Mouse (Mus musculus): ENCODE data around the gene Polr2e.

Gene Polr2e

DNA sequence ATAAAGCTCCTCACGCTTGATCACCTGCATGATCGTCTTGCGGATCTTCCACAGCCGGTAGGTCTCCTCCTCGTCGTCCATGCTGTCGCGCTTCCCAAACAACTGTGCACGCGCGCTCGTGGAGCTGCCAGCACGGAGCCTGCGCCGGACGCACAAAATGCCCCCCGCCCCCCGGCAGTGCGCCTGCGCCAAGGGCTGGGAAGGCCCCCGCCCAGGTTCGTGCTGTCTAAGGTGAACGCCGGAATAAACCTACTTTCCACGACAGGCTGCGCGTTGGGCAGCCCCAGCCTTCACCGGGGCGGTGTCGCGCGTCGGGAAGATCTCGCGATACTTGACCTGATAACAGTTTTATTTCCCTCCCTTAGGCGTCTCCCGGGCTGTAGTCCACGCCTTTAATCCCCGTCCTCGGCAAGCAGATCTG is at the start of gene Polr2e:
TSS of gene Polr2e (minus strand) at position 237 of the 421 bp plus-strand sequence.
- peak; percentile 97 for DNase-seq (ENCODE audit: low spot score)

DNA sequence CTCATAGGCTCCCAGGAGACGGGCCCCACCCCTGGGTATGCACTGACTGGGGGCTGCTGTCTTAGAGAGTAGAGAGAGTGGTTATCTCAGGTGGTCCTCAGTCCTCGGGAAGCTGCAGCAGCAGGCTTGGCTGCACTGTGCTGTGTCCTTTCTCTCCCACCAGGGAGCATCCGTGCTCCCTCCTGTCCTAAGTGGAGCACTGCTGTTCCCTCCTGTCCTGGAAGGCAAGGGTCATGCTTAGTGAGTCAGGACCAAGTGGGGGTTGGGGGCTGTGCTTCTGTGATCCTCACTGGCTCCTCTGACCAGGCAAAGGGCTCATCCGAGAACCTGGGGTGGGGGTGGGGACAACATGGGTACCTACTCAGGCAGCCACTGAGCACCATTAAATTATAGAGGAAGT is 49.6 kb upstream of the Polr2e start:
- no peak for DNase-seq (ENCODE audit: low spot score)

DNA sequence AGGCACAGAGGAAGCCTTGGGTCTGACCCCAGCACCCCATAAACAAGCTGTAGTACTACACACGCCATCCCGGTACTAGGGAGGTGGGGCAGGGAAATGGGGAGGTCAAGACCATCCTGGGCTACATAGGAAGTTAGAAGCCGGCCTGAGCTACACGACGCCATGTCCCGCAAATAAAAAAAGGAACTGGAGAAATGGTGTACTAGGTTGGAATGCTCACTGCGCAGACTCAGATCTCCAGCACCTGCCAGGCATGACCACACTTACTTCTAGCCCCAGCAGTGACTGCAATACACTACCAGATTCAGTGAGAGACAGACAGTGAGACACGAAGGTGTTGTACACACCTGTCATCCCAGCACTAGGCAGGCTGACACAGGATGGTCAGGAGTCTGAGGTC is 47.9 kb upstream of the Polr2e start:
- no peak for DNase-seq (ENCODE audit: low spot score)

DNA sequence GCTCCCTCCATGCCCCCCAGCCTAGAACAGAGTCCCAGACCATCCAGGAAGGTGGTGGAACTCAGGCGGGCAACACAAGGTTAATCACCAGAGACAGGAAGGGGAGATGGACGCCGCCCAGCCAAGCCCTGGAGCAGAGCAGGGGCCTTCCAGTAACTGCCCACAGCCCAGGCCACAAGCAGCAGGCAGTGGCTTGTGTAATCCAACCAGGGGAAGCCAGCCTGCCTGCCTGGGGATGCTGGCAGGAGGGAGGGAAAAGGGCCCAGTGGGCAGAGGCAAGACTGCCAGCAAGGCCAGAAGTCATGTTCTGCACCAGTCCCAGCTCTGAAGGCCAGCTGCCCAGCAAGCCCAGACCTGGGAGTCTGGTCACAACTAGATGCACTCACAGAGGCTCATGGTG is 47.3 kb upstream of the Polr2e start:
- no peak for DNase-seq (ENCODE audit: low spot score)

DNA sequence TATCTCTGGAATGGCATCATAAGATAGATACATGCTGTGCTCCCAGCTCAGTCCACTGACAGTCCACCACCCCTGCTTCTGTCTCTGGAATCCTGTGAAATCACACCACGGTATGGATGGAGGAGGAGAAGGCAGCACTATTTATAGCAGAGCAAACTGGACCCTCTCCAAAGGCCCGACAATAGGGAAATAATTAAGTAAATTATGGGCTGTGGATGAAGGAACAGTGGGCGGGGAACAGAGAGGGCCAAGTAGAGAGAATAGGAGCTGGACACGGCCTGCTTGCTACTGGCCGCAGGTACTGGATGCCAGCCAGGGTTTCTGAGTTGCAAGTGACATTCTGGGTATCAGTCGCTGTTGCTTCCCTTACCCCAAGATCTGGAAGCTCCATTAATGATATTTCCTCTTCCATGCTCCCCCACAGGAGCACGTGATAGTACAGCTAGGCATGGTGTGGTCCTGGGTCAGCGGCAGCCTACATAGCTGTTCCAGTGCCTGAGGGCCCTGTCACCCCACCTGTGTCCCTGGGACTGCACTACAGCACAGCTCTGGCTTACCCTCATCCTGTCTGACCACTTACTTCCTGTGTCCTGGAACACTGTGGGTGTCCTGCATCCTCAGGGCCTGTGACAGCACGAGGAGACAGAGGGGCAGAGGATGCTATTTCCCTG is 45.4 kb upstream of the Polr2e start:
- peak; percentile 33 for DNase-seq (ENCODE audit: low spot score)

DNA sequence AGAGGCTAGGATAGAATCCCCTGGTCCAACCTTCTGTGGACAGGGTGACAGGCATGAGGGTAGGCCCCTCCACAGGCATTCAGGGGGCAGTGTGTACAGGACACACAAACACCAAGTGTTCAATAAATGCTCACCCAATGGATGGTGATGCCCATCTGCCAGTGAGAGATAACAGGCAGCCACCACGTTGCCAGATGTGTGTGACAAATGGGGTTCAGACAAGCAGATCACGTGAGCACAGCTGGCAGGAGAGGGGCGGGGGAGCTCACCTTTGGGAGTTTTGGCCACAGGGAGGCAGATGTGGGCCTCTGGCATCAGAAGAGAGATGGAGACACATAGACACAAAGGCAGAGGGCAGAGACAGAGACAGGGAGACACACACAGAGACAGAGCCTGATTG is 41.5 kb upstream of the Polr2e start:
- DNase-seq (ENCODE audit: low spot score), result no peak

DNA sequence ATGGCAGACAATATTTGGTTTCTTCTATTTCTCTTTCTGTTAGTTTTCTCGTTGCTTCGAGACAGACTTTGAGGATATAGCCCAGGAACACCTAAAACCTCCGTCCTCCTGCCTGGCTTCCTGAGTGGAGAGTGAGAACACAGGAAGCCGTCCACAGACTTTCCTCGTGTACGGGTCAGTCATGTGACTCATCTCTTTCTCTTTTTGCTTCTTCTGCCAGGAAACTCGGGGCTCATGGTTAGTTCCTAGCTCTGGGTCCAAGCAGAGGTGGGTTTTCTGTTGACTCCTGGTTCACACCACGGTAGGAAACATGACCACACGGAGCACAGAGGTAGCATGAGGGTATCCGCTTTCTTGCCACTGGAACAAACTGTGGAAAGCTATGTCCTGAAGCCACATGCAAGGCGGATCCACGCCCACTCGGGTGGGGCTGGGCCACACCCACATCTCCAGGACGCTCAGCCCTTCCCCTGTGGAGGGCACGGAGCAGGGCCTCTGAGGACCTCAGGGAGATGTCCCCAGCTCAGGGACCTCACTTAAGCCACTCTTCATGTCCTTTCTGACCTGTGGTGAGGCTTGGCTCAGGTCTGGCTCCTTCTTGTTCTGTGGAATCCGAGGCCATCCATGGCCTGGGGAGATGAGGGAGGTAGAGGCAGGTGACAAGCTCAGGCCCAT is 40.9 kb upstream of the Polr2e start:
- no peak for DNase-seq (ENCODE audit: low spot score)

DNA sequence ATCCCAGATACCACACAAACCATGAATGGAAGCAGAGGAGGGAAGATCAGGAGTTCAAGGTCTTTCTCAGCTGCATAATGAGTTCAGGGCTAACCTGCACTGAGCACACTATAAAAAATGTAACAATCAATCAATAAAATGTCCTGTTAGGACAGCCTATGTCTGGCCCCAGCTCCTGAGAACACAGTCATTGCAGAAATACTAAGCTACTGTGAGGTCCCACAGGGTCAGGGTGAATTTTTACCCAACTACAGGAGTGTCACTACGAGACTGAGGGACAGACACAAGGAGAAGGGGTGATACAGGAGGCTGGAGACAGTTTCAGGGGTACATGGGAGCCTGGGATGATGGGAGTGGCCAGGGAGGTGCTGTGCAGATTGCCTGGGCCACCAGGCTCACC is 38.8 kb upstream of the Polr2e start:
- DNase-seq (ENCODE audit: low spot score), result no peak

DNA sequence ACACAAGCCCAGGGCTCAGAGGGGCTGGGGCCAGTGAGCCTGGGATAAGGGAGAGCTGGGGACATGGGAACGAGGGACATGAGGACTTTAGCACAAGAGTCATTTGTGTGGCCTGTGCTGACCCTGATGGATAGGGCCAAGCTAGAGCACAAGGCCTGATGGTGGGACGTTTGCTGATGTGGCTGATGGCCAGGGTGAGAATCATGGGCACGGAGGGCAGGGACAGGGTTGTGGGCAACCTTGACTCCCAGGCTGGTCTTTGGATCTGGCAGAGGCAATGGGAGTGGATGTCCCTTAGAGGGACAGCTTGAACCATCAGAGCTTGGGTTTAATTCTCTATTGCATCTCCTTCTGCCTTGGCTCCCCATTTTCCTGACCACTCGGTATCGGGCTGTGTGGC is 37.7 kb upstream of the Polr2e start:
- DNase-seq (ENCODE audit: low spot score), result no peak

DNA sequence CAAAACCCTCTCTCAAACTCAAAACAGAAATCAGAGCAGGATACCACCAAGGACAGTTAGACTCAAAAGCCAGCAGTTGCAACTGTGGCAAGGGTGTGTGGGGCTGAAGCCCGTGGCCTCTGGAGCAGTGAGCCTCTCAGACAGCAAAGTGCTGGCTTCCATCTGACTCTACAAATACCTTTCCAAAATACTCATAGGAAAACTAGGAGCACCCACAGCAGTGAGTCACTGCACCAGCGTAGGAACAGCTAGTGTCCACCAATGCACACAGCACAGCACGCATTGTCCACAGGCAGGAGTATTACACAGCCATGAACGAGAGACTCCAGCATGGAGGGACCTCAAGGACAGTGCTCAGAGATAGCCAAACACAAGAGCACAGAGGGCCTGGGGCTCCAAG is 36.8 kb upstream of the Polr2e start:
- DNase-seq (ENCODE audit: low spot score), result no peak

DNA sequence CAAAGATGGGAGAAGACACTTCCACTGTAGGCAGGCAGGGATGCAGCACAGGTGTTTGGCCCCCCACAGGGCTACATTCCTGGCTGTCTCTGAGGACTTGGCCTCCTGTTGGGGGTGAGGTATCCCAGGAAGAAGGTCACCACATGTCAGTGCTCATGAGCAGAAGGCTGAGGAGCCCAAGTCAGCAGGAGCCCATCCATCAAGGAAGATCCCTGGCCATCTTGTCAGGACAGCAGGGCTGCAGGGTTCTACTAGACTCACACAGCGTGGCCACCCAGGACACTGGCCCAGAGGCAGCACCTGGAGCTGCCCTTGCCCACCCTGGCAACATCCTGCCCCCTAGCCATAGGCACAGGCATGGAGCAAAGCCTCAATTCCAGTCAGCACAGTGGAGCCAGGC is 36.3 kb upstream of the Polr2e start:
- no peak for DNase-seq (ENCODE audit: low spot score)

DNA sequence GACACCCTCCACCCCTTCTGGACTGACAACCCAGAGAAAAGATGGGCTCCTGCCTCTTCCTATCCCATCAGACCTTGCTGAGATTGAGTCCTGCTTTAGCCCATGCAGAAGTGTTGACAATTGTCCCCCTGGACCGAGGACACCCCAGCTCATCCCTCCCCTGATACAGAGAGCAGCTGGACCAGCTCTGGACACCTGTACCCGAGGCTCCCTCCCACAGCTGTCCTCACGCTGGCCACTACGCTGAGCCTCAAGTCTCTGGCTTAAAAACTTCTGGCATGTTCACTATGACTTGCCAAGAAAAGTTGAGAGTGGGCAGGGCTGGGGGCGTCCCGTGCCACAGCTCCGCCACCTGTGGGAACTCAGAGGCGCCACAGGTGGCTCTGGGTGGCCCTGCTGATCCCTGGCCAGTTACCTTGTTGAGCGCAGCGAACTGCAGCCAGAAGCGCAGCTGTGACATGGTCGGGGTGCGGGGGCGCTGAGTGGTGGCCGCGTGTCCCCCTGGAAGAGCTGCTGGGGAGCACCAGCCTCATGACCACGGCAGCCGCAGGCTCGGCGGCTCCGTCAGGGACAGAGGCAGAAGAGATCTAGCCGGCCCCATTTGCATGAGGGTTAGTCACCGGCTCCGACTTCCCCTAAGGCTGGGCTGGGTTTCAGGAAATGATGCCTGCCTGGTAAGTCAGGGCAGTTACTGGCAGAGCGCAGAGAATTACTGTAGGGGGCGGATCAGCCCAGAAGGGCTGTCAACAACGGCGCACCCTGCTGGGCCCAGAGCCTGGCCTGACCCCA is 35.4 kb upstream of the Polr2e start:
- DNase-seq (ENCODE audit: low spot score), result peak; percentile 29

DNA sequence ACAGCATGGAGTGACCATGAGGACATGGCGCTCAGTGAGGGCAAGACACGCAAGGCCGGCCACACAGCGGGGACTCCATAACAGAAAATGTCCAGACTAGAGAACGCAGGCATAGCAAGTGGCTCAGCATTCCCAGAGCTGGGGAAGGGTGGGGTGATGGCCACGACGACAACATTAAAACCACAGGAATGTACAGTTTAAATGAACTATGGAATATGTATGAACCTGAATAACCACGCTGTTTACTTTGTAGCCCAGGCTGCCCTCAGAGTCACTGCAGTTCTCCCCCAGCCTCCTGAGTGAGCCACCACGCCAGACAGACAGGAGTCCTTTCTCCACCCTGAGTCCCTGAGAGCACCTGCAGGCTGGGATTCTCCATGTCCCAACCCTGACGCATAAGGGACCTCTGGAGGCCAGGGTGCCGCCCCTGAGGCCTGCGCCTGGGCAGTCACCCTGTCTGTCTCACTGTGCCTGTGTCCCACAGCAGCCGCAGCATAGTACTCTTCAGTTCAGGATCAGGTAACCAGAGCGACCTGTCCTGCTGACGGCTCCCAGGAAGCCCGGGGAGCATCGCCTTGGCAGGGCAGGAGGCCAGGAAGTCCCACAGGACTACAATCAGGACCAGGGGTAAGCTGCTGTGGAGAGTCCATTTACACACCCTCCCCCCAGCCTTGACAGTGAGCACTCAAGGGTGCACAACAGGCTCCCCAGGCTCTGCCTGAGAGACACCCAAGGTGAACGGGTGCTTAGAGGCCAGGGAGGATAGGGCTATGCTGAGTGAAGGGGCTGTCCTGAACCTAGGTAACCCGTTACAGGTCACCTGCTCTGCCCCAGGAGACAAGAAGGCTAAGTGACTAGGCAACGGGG is 33.3 kb upstream of the Polr2e start:
- no peak for DNase-seq (ENCODE audit: low spot score)

DNA sequence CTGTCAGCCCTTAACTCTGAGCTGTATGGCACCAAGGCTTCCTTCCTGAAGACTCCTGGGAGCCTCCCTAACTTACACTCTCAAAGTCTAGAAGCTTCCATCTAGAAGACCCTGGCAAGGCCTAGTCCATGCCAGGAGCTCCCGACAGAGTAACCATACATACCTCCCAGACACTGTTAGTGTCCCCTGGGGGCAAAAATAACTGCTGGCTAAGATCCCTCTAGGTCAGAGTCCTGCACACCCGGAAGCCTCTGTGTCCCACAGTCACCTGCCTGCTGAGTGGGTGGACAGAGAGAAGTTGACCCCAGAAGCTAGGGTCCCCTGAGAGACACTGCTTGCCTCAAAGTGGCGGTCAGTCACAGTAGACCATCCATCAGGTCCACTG is 31.9 kb upstream of the Polr2e start:
- no peak for DNase-seq (ENCODE audit: low spot score)

DNA sequence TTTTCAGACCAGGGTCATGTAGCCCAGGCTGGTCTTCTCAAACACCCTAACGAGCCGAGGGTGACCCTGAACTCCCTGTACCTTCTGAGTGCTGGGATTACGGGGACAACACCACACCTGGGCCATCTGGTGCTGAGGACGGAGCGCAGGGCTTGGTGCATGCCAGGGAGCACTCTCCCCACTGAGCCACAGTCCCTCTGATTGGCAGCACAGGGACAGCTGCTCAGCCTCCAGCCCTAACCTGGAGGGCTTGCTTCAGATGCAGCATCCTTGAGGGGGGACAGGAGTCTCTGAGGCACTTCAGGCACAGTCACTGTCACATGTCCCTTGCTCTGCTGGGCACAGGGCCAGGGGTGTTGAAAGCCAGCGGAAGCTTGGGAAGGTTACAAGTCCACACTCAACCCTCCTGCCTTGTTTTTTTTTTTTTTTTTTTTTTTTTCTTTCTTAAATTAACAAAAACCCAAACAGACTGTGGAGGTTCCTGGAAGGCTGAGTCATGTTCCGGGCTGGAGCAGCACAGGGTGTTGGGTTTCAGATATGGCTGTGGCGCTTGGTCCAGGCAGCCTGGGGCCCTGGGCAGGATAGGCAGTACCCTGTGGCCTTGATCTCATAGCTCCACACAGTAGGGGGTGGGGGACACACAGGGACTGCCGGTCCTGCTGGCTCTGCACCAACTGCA is 31.4 kb upstream of the Polr2e start:
- peak; percentile 55 for DNase-seq (ENCODE audit: low spot score)

DNA sequence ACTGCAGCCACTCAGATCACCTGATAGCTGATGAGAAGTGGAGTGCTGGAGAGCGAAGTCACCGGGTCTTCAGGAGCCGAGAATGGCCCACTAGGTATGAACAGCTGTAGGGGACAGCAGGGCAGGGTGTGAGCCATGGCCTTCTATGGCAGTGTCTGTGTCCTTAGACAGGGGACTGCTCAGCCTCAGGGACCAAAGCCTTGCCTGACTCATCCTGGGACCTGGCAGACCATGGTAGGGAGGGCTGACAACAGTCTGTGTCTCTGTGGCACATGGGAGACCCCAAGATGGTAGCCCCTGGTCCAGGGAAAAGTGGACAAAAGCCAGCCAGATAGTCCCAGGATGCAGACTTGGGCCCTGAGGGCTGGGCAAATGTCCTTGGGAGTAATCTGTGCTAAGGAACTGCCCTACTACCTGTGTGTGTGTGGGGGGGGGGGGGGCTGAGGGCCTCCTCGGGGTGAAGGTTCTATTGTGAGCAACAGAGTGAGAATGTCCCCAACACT is 30.4 kb upstream of the Polr2e start:
- DNase-seq (ENCODE audit: low spot score), result no peak

DNA sequence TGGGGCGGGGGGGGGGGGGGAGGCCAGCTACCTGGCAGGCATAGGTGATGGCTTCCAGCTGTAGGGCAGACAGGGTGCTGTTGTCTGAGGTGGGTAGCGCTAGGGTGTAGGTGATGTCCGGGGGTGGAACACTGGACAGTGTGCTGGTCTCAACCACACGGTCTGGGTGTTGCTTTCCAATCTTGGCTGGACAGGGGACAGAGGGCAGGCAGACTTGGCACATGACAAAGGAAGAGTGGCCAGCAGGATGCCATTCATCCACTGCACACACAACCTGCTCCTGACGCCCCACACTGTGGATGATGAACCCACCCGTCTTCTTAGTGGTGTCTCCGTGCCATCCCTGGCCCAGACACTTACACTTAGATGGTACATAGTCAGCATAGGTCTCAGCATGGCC is 29.7 kb upstream of the Polr2e start:
- DNase-seq (ENCODE audit: low spot score), result no peak

DNA sequence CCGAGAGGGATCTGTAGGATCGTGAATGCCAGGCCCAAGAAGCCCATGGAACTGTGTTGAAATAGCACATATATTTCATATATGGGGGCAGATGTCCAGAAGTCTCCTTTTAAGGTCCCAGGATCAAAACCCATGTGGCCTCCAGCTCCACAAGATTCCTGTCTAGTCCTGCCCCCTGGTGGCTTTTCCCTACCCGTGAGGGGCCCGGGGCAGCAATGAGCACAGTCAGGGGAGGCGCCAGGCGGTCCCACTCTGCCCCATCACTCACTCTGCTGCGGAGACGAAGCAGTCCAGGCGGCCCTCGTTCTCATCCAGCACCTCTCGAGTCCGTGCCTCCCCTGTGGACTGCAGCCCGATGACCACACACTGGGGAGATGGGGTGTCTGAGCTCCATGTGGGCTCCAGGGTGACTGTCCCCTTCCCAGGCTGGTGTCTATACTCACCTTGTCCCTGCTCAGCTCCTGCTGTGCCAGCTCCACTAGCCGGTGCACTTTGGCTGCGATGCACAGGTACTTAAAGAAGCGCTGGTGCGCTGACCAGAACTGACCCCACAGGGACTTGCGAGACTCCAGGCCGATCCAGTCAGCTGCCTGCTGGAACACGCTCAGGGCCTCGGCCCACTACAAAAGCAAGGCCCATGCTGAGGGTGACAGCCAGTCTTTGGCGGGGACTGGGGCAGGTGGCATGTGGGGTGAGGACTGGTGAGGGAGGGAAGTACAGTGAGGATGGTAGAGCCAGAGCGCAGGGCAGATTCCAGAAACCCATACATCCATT is 24.5 kb upstream of the Polr2e start:
- DNase-seq (ENCODE audit: low spot score), result no peak

DNA sequence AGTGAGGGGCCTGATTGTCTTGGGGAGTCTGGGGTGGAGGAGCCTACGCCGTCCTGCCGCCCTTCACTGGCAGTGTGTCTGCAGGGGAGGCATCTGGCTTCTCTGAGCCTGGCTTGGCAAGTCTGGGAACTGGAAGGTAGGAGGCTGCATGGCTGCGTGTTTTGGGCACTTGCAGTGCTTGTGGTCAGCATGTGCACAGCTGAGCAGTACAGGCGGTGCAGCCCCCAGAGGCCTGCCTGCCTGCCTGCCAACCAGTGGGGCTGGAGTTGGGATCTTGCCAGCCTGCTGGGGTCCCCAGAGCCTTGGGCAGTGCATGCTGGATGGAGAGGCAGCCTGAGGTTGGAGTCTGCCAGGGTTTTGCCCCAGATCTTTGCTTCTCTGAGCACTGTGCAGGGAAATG is 23.5 kb upstream of the Polr2e start:
- no peak for DNase-seq (ENCODE audit: low spot score)

DNA sequence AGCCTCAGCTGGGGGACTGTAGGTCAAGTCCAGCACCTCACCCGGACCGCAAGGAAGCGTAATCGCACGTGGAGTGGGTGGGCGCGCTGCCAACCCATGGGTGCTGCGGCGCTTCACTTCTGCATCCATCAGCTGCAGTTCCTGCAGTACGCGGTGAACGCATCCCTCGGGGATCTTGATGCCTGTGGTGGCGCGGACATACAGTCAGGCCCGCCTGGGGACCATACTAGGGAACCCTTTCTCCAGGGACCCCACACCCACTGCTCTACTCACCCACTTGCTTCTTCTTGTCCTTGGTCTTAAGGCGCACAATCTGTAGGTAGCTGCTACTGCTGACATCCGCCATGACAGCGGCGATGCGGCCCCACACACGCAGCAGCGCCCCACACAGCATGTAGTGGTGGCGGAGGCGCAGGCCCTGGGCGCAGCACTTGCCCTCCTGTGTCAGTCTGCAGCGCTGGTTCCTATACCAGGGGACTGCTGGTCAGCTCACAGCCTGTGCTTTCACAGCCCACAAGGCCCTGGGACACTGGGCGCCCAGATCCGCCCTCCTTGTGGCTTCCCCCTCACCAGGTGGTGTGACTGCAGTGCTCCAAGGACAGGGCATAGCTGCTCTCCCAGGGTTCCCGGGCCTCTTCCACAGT is 18.2 kb upstream of the Polr2e start:
- no peak for DNase-seq (ENCODE audit: low spot score)
